Mouse (Mus musculus) brown adipose tissue, adult 24 weeks (tissue): ENCODE measurements at regions not wholly inside any gene's neighbourhood (a gene's known extent, or its start where the extent isn't known, plus 50 kb on each side); places are given as distances from the start of the nearest gene placed in this dataset.
"Not testable (repeated sequence)": the region's sequence is repeated elsewhere in the genome, so short reads cannot be mapped to it uniquely, and the experiment has no call there.

ENCODE experiments used
- H3K27ac ChIP-seq: fragments of 200-500 bp; replicated peaks from 2 replicates; pipeline ENCODE4 v1.5.1; 2012; ENCODE audit warnings: low read depth, mild to moderate bottlenecking, low read length
- H3K4me1 ChIP-seq: fragments of 200-500 bp; 2 replicates; pipeline ENCODE4 v1.6.1; 2012; ENCODE audit warnings: low read length, mixed read lengths; ENCODE audit not compliant: control insufficient read depth, insufficient read depth, insufficient read length
- H3K4me3 ChIP-seq: fragments of 200-500 bp; 2 replicates; pipeline ENCODE4 v1.5.1; 2012; ENCODE audit warnings: low read depth, mild to moderate bottlenecking, low read length, moderate library complexity; ENCODE audit not compliant: insufficient read depth

GRCm38 (mm10) chr7:64027100-64027499 lies 88.4 kb upstream of the Klf13 start:
- no peaks in the 10 kb centered on the region for H3K4me1 ChIP-seq
- H3K4me3 ChIP-seq: no peak overlapping the region
- H3K27ac ChIP-seq: no peak overlapping the region

DNA sequence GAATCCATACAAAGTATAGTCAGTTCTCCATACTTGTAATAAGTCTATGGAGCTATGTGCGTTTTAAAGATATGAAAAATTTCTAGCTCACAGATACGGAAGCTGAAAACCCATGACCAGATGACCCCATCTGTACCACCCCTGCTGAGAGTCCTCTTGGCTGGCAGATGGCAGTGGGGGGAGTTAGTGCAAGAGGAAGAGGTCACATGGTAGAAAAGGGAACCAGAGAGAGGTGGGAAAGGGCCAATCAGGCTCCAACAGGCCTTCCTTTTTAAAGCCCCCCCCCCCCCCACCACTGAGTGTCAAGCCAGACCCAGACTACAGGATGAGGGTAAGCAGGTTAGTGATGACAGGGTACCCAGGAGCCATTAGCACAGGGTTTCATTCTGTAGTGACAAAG lies 86.4 kb upstream of the Klf13 start:
- H3K4me3 ChIP-seq: no peak overlapping the region
- no peaks in the 10 kb centered on the region for H3K4me1 ChIP-seq
- H3K27ac ChIP-seq: no peak overlapping the region

- Histone ChIP-seq H3K4me3 (no peak overlapping the region), H3K4me1 (no peaks in the 10 kb centered on the region), H3K27ac (no peak overlapping the region)
Observed at GRCm38 (mm10) chr7:64024253-64024652, 85.5 kb upstream of the Klf13 start.

- Histone ChIP-seq H3K4me1 (no peaks in the 10 kb centered on the region), H3K27ac (no peak overlapping the region), H3K4me3 (no peak overlapping the region)
Observed at GRCm38 (mm10) chr7:64022711-64023468, 84.2 kb upstream of the Klf13 start.

- H3K4me1 ChIP-seq: no peaks in the 10 kb centered on the region
- H3K27ac ChIP-seq: no peak overlapping the region
- no peak overlapping the region for H3K4me3 ChIP-seq
Observed at GRCm38 (mm10) chr7:64021241-64022108, 82.8 kb upstream of the Klf13 start.

DNA sequence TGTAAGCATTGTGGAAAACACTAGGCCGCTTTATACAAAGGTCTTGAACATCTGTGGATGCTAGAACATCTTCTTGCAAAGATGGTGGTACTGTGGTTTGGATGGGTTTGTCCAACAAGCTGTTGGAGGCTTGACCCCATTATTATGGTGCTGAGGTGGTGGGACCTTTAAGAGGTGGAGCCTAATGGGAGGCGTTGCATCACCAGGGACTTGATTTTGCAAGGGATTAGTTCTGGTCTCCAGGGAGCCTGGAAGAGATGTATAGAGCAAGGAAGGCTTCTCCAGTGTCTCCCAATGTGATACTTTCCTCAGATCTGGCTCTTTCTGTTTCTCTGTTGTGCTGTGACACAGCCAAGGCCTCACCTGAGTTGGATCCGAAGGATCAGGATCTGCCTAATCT lies 79.4 kb upstream of the Klf13 start:
- H3K4me1 ChIP-seq: no peaks in the 10 kb centered on the region
- H3K27ac ChIP-seq: no peak overlapping the region
- H3K4me3 ChIP-seq: no peak overlapping the region

DNA sequence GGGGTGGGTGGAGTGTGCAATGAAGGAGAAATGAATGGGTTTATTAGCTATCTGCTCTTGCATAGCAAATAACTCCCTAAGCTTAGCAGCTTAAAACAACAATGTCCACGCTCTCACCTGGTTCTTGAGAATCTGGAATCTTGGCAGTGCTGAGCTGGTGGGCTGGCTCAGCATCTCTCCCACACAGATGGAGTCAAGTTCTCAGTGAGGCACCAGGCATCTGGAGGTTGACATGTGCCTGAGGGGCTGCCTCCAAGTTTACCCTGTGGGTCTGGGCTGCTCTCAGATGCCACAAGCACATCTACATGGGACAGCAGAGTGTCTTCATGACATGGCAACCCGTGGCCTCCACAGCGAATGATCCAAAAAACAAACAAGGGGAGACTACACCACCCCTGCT lies 78.2 kb upstream of the Klf13 start:
- H3K4me1 ChIP-seq: no peaks in the 10 kb centered on the region
- H3K4me3 ChIP-seq: no peak overlapping the region
- no peak overlapping the region for H3K27ac ChIP-seq

GRCm38 (mm10) chr7:64015136-64015535 lies 76.4 kb upstream of the Klf13 start:
- not testable (repeated sequence) for H3K27ac ChIP-seq, H3K4me1 ChIP-seq

DNA sequence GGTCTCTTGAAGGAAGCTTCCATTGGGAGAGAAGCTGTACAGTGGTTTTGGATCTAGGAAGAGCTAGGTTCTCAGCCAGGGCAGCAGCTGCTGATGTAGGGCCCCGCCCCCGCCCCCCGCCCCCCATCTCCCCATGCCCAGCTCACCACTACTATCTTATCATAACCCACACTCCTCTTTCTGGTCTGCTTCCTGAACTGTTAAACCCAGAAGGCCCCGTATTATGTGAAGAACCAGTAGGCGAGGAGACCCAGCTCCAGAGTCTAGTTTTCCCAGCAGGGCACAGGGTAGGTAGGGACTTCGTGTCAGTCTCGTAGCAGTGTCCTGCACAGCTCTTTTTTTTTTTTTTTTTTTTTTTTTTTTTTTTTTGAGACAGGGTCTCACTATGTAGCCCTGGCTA lies 75.5 kb upstream of the Klf13 start:
- Histone ChIP-seq H3K4me1 (peaks cover 3% of the 10 kb centered on the region; the same call in 1 of the 2 replicates), H3K4me3 (no peak overlapping the region), H3K27ac (no peak overlapping the region)

More at GRCm38 (mm10) chr7:64015136-64015535, 76.4 kb upstream of the Klf13 start:
- not testable (repeated sequence) for H3K4me3 ChIP-seq

GRCm38 (mm10) chr7:64013023-64013547 lies 74.4 kb upstream of the Klf13 start:
- no peak overlapping the region for H3K4me3 ChIP-seq
- peaks cover 3% of the 10 kb centered on the region; the same call in 1 of the 2 replicates for H3K4me1 ChIP-seq
- H3K27ac ChIP-seq: no peak overlapping the region

DNA sequence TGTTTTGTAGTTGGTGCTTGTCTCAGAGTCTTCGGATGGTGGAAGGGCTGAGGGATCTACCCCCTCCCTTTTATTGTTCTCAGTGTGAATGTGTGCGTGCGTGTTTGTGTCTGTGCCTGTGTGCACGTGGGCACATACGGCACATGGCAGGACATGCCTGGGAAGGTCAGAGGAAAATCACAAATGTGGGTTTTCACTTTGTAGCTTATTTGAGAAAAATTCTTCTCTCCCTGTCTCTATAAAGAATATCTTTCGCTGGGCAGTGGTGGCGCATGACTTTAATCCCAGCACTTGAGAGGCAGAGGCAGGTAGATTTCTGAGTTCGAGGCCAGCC lies 73.5 kb upstream of the Klf13 start:
- no peak overlapping the region for H3K4me3 ChIP-seq
- no peak overlapping the region for H3K27ac ChIP-seq
- H3K4me1 ChIP-seq: peaks cover 3% of the 10 kb centered on the region; the same call in 1 of the 2 replicates

DNA sequence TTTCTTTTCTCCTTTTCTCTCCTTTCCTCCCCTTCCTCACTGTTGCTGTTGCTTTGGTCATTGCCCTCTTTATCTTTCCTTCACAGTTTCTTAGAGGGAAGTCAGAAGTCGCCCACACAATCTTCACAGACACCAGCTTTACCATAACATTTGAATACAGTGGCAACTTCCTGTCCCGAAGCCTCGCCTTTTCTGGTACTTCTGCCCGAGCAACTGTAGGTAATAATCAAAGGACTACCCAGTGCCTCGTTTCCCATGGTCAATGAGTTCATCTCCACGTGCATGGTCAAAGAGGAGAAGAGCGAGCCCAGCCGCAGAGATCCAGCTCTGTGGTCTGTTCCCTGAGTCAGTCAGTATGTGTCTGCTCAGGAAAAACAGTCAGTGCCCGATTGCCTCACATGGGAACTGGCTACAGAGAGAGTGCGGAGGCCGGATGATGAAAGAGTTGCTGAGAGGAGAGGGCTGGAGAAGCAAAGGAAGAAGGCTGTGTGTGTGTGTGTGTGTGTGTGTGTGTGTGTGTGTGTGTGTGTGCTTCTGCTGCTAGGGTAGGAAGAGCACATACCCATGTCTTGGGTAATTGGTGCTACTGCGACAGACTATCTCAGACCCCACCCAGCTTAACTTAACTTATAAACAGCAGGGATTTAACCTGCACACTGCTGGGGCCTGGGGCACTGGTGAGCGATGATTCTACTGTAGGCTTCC lies 73.0 kb upstream of the Klf13 start:
- H3K27ac ChIP-seq: no peak overlapping the region
- peaks cover 3% of the 10 kb centered on the region; the same call in 1 of the 2 replicates for H3K4me1 ChIP-seq
- no peak overlapping the region for H3K4me3 ChIP-seq

GRCm38 (mm10) chr7:64010640-64011039 lies 71.9 kb upstream of the Klf13 start:
- Histone ChIP-seq H3K27ac (no peak overlapping the region), H3K4me1 (peaks cover 3% of the 10 kb centered on the region; the same call in 1 of the 2 replicates), H3K4me3 (no peak overlapping the region)

- peaks cover 3% of the 10 kb centered on the region; the same call in 1 of the 2 replicates for H3K4me1 ChIP-seq
Observed at GRCm38 (mm10) chr7:64007766-64008165, 69.1 kb upstream of the Klf13 start.

GRCm38 (mm10) chr7:64006935-64007334 lies 68.2 kb upstream of the Klf13 start:
- Histone ChIP-seq H3K27ac (no peak overlapping the region), H3K4me3 (no peak overlapping the region), H3K4me1 (peaks cover 3% of the 10 kb centered on the region; the same call in 1 of the 2 replicates)

More at GRCm38 (mm10) chr7:64007766-64008165, 69.1 kb upstream of the Klf13 start:
- H3K4me3 ChIP-seq: no peak overlapping the region
- no peak overlapping the region for H3K27ac ChIP-seq
